Mouse (Mus musculus): ENCODE measurements around the gene Vmn2r105.

Gene Vmn2r105

DNA sequence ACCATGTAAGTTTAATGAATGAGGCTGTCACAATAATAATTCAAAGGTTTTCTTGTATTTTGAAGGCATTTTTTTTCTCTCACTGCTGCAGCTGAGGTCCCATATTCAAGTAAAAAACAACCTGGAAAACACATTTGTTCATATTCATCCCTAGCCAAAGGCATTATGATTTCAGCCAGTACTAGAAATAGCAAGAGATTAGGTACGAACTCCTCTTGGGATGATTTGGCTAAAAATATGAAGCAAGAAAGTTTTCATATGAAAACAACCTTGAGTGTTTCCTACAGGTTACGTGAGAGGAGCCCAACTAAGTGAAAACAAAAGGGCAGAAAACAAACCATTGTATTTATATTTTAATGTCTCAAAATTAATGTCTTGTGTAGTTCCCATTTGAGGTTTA is at the start of gene Vmn2r105:
Vmn2r105 (minus strand) TSS at position 101 of the 400 bp plus-strand sequence.
- no peak for ATAC-seq (ENCODE audit: low TSS enrichment)

DNA sequence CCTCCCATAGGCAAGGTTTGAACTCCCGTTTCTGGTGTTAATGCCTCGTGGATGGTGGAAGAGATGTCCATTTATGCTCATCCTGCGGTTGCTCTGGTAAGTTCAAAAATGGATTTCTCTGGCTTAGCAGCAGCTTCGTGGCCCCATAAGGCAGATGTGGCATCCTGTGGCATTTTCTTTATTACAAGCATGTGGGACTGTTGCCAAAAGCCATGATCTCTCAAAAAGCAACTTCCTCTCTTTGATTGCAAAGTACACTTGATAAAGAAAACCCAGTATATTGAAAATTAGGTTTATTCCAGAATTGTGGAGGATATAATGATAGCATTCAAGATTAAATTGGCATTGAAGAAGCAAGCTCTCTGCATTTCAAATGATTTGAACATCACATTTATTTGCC is 20.7 kb upstream of the Vmn2r105 start:
- no peak for ATAC-seq (ENCODE audit: low TSS enrichment)

- ATAC-seq (ENCODE audit: low TSS enrichment) = no peak
Measured at GRCm38 (mm10) chr17:20182997-20183396, 51.9 kb downstream of the Vmn2r105 start, which contains the start of gene Fpr-rs6. Gene Fpr-rs6, minus strand, starts transcription at chr17:20183097.

Measured in frontal cortex, adult (tissue).